Mouse (Mus musculus): Measurements from ENCODE around the gene Ttf2. TPM values are rescaled to one million over a fixed set of nuclear protein-coding genes. Genes with fewer than 3 reads are reported as not detected.
A peak's percentile ranks its signal among the peaks of the same experiment; 100 is the strongest.

Gene Ttf2
- polyA plus RNA-seq, 1 experiment = 3.2 TPM

DNA sequence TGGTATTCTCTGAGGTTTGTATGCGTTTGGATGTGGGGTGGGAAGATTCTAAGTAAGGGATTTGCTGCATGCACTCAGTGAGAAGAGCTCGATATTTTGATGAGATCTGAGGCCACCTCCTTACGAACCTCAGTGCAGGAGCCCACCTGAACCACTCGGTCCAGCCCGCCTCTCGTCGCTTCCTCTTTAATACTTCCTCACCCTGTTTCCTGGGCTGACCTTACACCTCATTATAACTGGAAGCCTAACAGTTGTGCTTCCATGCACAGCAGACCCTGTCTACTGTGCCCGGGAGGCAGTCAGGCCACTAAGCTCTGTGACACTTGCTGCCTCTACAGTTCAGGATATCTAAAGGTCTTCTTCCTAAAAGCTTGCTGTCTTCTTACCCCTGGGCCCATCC is 9.8 kb upstream of the Ttf2 start:
- H3K36me3 ChIP-seq (ENCODE audit: control insufficient read depth, insufficient read depth, low read length) = no peaks in the 10 kb centered on the region
- no peaks in the 10 kb centered on the region for H3K4me1 ChIP-seq (ENCODE audit: control insufficient read depth, insufficient read depth, low read length)
- no peak for TF ChIP-seq CTCF (conservative IDR thresholded peaks at IDR 0.05; ENCODE audit: insufficient read depth, insufficient read length, low read depth, low read length)
- no peak for TF ChIP-seq POLR2A (IDR thresholded peaks at IDR 0.05; ENCODE audit: low read depth, low read length)
- no peak overlapping the region for H3K27ac ChIP-seq (ENCODE audit: insufficient read depth, low read depth, low read length)
- no peaks in the 10 kb centered on the region for H3K27me3 ChIP-seq (replicated peaks; ENCODE audit: control insufficient read depth, insufficient read depth, low read length)
- 60% methylated on average over 8 of the region's 8 CpGs for WGBS
- no peak for DNase-seq
- H3K4me3 ChIP-seq (ENCODE audit: insufficient read depth, low read depth, low read length) = no peak overlapping the region

DNA sequence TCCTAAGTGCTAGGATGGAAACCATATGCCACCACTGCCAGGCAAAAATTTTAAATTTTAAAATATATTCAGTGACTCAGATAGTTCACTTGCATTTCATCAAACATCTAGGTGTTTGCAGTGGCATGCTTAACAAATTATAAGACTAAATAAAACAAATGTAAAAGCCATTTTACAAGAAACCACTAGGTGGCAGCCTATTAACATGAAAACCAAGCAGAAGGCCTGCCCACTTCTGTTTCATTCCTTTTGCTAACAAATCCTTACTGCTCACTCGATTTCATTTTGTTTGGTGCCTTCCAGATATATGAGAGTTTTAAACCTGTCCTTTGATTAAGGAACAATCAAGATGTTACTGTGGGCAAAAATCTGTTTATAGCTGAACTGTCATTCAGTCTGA is 4.4 kb upstream of the Ttf2 start:
- TF ChIP-seq POLR2A (IDR thresholded peaks at IDR 0.05; ENCODE audit: low read depth, low read length) (no peak), CTCF (conservative IDR thresholded peaks at IDR 0.05; ENCODE audit: insufficient read depth, insufficient read length, low read depth, low read length) (peak; percentile 12; the same call in 1 of the 2 replicates)
- Histone ChIP-seq H3K36me3 (ENCODE audit: control insufficient read depth, insufficient read depth, low read length) (no peaks in the 10 kb centered on the region), H3K4me3 (ENCODE audit: insufficient read depth, low read depth, low read length) (no peak overlapping the region), H3K27me3 (replicated peaks; ENCODE audit: control insufficient read depth, insufficient read depth, low read length) (no peaks in the 10 kb centered on the region), H3K27ac (ENCODE audit: insufficient read depth, low read depth, low read length) (no peak overlapping the region), H3K4me1 (ENCODE audit: control insufficient read depth, insufficient read depth, low read length) (no peaks in the 10 kb centered on the region; the same call in 1 of the 2 replicates)
- 0% methylated on average over 1 of the region's 1 CpGs for WGBS
- DNase-seq = peak; percentile 62

- 74% methylated on average over 14 of the region's 14 CpGs for WGBS
- peak; percentile 42 for DNase-seq
- no peak overlapping the region for H3K27ac ChIP-seq (ENCODE audit: insufficient read depth, low read depth, low read length)
- H3K4me3 ChIP-seq (ENCODE audit: insufficient read depth, low read depth, low read length) = no peak overlapping the region
- no peaks in the 10 kb centered on the region; the same call in 1 of the 2 replicates for H3K4me1 ChIP-seq (ENCODE audit: control insufficient read depth, insufficient read depth, low read length)
- TF ChIP-seq POLR2A (IDR thresholded peaks at IDR 0.05; ENCODE audit: low read depth, low read length) (no peak), CTCF (conservative IDR thresholded peaks at IDR 0.05; ENCODE audit: insufficient read depth, insufficient read length, low read depth, low read length) (peak; percentile 50)
- no peaks in the 10 kb centered on the region for H3K27me3 ChIP-seq (replicated peaks; ENCODE audit: control insufficient read depth, insufficient read depth, low read length)
- H3K36me3 ChIP-seq (ENCODE audit: control insufficient read depth, insufficient read depth, low read length) = no peaks in the 10 kb centered on the region
Measured at GRCm38 (mm10) chr3:100963849-100964542, 5.5 kb downstream of the Ttf2 start.

DNA sequence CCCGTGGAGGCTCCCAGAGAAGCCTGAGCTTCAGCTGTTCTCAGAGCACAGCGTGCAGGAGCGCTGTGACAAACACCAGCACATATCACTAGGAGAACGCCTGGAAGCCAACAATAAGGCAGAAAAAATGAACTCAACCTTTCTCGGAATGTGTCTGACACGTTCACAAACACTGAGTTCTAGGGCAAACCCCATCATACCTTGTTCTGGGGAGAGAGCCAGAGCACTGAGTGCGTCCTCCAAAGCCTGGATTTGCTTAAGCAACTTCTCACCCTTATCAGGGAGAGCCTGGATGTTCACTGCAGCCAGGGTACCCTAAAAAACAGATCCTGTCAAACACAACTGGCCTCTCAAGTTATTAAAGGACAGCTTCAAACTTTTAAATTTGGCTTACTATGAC is 8.0 kb downstream of the Ttf2 start:
- H3K4me3 ChIP-seq (ENCODE audit: insufficient read depth, low read depth, low read length) = no peak overlapping the region
- WGBS = 83% methylated on average over 7 of the region's 7 CpGs
- TF ChIP-seq CTCF (conservative IDR thresholded peaks at IDR 0.05; ENCODE audit: insufficient read depth, insufficient read length, low read depth, low read length) = no peak
- TF ChIP-seq POLR2A (IDR thresholded peaks at IDR 0.05; ENCODE audit: low read depth, low read length) = no peak
- no peaks in the 10 kb centered on the region for H3K36me3 ChIP-seq (ENCODE audit: control insufficient read depth, insufficient read depth, low read length)
- no peak for DNase-seq
- H3K27me3 ChIP-seq (replicated peaks; ENCODE audit: control insufficient read depth, insufficient read depth, low read length) = no peaks in the 10 kb centered on the region
- no peaks in the 10 kb centered on the region for H3K4me1 ChIP-seq (ENCODE audit: control insufficient read depth, insufficient read depth, low read length)
- H3K27ac ChIP-seq (ENCODE audit: insufficient read depth, low read depth, low read length) = no peak overlapping the region

GRCm38 (mm10) chr3:100961007-100961406 is 8.5 kb downstream of the Ttf2 start:
- Histone ChIP-seq H3K27ac (ENCODE audit: insufficient read depth, low read depth, low read length) (no peak overlapping the region), H3K27me3 (replicated peaks; ENCODE audit: control insufficient read depth, insufficient read depth, low read length) (no peaks in the 10 kb centered on the region), H3K4me3 (ENCODE audit: insufficient read depth, low read depth, low read length) (no peak overlapping the region), H3K4me1 (ENCODE audit: control insufficient read depth, insufficient read depth, low read length) (no peaks in the 10 kb centered on the region), H3K36me3 (ENCODE audit: control insufficient read depth, insufficient read depth, low read length) (peaks cover 1% of the 10 kb centered on the region; the same call in 1 of the 2 replicates)
- no peak for DNase-seq
- no peak for TF ChIP-seq CTCF (conservative IDR thresholded peaks at IDR 0.05; ENCODE audit: insufficient read depth, insufficient read length, low read depth, low read length)
- WGBS = 64% methylated on average over 5 of the region's 5 CpGs

DNA sequence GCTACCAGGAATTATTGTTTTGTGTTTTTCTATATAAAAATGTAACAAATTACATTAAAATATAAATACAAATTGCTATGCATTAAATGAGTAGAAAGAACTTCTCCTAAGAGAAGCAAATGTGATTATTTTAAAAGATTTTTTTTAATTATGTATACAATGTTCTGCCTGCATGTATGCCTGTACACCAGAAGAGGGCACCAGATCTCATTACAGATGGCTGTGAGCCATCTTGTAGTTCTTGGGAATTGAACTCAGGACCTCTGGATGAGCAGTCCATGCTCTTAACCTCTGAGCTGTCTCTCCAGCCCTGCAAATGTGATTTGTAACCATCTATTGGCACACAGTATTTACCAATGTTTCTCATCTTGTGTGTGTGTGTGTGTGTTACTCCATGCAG is 14.8 kb downstream of the Ttf2 start:
- Histone ChIP-seq H3K4me1 (ENCODE audit: control insufficient read depth, insufficient read depth, low read length) (no peaks in the 10 kb centered on the region), H3K4me3 (ENCODE audit: insufficient read depth, low read depth, low read length) (no peak overlapping the region), H3K27me3 (replicated peaks; ENCODE audit: control insufficient read depth, insufficient read depth, low read length) (no peaks in the 10 kb centered on the region), H3K36me3 (ENCODE audit: control insufficient read depth, insufficient read depth, low read length) (peaks cover 1% of the 10 kb centered on the region; the same call in 1 of the 2 replicates), H3K27ac (ENCODE audit: insufficient read depth, low read depth, low read length) (no peak overlapping the region)
- DNase-seq = no peak
- TF ChIP-seq POLR2A (IDR thresholded peaks at IDR 0.05; ENCODE audit: low read depth, low read length) = no peak
- TF ChIP-seq CTCF (conservative IDR thresholded peaks at IDR 0.05; ENCODE audit: insufficient read depth, insufficient read length, low read depth, low read length) = no peak

DNA sequence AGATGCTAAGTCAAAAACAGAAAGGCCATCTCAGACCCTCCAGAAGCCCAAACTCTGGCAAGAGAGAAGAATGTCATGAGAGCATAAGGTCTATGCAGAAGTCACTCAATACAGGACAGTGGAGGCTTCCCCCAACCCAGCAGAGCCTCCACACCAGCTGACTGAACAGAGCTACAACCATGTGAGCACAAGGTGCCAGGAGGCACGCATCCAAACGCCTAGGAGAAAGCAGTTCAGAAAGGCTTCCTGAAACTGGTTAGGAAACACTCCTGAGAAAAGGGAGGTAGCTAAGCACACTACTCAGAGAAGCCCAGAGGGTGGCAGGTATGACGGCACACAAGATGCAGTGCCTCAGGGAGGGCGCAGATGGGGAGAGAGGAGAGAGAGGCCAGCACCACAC is 17.9 kb downstream of the Ttf2 start:
- H3K27me3 ChIP-seq (replicated peaks; ENCODE audit: control insufficient read depth, insufficient read depth, low read length) = no peaks in the 10 kb centered on the region
- peaks cover 1% of the 10 kb centered on the region; the same call in 1 of the 2 replicates for H3K36me3 ChIP-seq (ENCODE audit: control insufficient read depth, insufficient read depth, low read length)
- H3K27ac ChIP-seq (ENCODE audit: insufficient read depth, low read depth, low read length) = no peak overlapping the region
- DNase-seq = no peak
- H3K4me3 ChIP-seq (ENCODE audit: insufficient read depth, low read depth, low read length) = no peak overlapping the region
- 92% methylated on average over 4 of the region's 4 CpGs for WGBS
- TF ChIP-seq POLR2A (IDR thresholded peaks at IDR 0.05; ENCODE audit: low read depth, low read length) (no peak), CTCF (conservative IDR thresholded peaks at IDR 0.05; ENCODE audit: insufficient read depth, insufficient read length, low read depth, low read length) (no peak)
- no peaks in the 10 kb centered on the region for H3K4me1 ChIP-seq (ENCODE audit: control insufficient read depth, insufficient read depth, low read length)

All from kidney, adult 2 months (tissue).